Mouse (Mus musculus) naive thymus-derived CD4-positive, alpha-beta T cell, adult 2 months (primary cell): Measurements from ENCODE around the gene Gm15097.
"Not testable (repeated sequence)": the region's sequence is repeated elsewhere in the genome, so short reads cannot be mapped to it uniquely, and the experiment has no call there.

Experiments used
- DNase-seq: peaks from one replicate; pipeline ENCODE4 v3.0.0-alpha.2; 2011; ENCODE audit warnings: low read depth

Gm15097 gene

DNA sequence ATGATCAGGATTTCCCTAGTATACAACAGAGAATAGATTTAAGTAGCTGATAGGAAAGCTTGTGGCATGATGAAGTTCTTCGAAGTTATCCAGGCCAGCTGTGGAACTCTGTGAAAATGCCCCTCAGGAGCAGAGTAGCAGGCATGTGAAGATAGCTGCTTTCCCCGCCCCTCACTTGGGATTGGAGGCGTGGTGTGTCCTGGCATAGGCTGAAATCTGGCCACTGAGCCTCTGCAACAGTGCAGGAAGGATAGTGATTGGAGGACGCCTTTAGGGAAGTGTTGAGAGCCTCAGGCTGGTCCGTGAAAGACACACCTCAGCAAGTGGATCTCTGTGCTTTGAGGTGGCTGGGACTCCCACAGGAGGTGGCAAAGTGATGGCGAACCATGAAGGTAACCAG lies at the start of gene Gm15097:
Gene Gm15097, plus strand, starts transcription at position 301 of the 400 bp plus-strand sequence.
- not testable (repeated sequence) for DNase-seq

GRCm38 (mm10) chrX:149762853-149763252 lies 21.4 kb upstream of the Gm15097 start:
- peak; percentile 4 for DNase-seq

DNA sequence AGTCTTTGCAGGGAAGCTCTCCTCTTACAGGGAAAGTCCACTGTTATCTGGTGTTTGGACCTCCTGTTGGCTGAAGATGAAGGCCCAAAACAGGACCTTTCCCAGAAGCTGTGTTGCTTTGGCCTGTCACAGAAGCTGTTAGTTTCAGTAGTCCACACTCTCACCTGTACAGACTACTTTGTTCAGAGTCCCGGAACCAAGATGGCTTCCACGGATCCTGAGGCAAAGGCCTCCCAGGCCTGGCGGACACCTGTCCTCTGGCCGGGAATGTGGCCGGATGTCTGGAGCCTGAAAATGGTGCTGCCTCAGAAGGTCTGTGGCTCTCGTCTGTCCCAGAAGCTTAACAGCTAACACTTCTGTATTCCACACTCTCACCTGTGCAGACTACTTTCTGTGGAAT lies 26.9 kb downstream of the Gm15097 start:
- DNase-seq: not testable (repeated sequence)
